Comparison of ENCODE assay signal across 8 mouse cellular contexts in the genomic region with DNA sequence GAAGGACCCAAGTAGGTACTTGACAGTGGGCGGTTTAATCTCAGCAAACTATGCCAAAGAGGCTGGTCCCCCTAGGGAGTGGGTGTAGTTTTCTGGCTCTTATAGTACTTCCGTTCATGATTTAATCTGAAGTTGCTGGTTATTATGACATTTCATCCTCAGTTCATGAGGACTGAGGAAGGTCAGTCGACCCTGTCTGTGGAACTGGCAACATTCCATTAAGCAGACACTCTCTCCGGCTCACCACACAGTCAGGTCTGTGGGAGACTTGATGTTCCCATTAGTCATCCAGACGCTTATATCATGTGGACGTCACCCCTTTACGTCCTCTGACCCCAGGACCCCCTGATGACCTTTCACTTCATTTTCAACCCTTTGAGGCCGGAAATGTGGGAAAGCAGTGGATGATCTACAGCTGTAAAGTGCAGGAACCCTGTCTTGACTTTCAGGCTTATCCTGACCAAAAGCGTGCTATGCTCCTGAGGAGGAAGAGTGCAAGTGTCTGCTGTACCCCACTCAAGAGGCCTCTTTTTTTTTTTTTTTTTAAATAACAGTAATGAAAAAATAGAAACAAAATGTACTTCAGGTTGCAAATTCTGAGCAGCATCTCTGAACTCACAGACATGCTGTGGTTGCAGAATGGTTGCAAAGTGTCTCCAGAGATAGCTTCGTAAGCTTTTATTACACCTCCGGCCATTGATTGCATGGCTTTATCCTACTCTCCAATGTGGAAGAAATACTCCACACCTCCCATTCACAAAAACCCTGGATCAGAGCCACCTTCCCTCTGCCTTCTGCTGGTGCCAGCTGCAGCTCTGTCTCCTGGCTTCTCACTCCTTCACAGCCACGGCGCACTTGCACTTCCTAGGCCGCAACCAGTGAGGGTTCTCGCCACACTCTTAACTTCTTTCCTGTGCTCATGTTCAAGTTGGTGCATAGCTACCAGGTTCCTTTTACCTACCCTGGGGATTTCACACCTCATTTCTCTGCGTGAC.
A peak's percentile ranks its signal among the peaks of the same experiment; 100 is the strongest.
DNase-seq lines count a peak whose midpoint lies in the region.

No protein-coding gene starts in this region.

- DNase-seq in heart, adult 18-20 months, result peak; percentile 40 to 44
- no peak for DNase-seq in heart, postnatal 4 days
- DNase-seq in embryo, embryonic 10.5 days (ENCODE audit: low spot score), result peak; percentile 57
- peak; percentile 30 to 36 for DNase-seq in heart, postnatal 10 days
- peak; percentile 17 for DNase-seq in left cerebral cortex, adult 11 months (ENCODE audit: low spot score)
- DNase-seq in yolk sac, embryonic 10.5 days (ENCODE audit: low spot score), result peak; percentile 8
- DNase-seq in cerebellum, adult 9-10 months, result no peak
- DNase-seq in spleen, postnatal 36 days (ENCODE audit: low spot score in 2 of 2), result no peak

- intact Hi-C loops in heart, postnatal 10 days (cut with DNase I), result no loop called here

Comparison
In these comparisons a context has a peak if more than half of its experiments do, and no peak if none do; other contexts are left out.
1. DNase-seq: peak in heart, adult 18-20 months (2 of 2), embryo, embryonic 10.5 days (single experiment), heart, postnatal 10 days (2 of 2), left cerebral cortex, adult 11 months (single experiment) and yolk sac, embryonic 10.5 days (single experiment); none in heart, postnatal 4 days (single experiment), cerebellum, adult 9-10 months (single experiment) and spleen, postnatal 36 days (0 of 2).